Mouse (Mus musculus) spleen, adult 18-20 months (tissue): ENCODE data around the gene Rtel1.

Source experiments
- DNase-seq, 2 experiments: peaks; one replicate each; pipeline ENCODE4 v3.0.0; 2022; ENCODE audit warnings: mixed read lengths in 2 of 2

The Rtel1 gene

DNA sequence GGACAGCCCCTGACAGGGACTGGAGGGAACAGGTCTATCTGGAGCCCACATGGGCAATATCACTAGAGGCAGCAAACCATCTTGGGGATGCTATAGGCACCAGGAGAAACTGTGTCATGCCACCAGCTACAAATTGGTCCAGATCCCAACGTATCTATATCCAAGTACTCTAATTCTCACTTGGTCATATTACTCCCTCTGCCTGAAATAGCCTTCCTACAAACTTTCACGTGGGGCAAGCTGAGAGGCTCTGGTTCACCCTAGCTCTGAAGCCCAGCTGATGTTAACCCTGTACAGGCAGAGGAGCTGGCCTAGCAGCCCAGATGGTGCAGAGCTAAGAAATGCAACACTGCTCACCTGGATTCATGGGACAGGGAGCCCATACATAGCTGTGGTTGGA is 72.0 kb downstream of the Rtel1 start:
- no peak for DNase-seq

DNA sequence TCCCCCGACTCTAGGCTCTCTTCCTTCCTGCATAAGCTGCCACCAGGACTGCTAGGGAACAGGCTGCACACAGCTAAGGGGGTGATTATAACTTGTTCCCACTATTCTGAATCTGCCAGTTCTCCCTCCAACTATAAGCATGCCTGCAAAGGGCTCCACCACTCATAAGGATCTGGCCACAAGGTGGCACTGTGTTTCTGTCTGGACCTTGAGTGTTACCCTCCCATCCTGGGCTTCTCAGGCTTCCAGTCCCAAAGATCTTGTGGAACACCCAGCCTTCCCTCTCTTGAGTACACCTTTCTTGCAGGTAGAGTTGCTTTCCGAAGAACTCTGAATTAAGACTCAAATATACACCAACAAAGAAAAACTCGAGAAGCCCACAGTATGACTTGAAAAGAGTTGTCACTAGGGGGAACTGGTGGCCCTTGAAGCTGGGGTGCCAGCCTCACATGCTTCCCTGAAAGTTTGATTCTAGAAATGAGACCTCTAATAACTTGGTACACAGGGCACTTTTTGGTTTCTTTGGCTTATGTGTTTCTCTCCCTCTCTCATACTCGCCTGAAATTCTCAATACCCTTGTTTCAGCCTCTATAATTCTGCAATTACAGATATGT is 73.2 kb downstream of the Rtel1 start:
- DNase-seq = peak; percentile 55 to 86

DNA sequence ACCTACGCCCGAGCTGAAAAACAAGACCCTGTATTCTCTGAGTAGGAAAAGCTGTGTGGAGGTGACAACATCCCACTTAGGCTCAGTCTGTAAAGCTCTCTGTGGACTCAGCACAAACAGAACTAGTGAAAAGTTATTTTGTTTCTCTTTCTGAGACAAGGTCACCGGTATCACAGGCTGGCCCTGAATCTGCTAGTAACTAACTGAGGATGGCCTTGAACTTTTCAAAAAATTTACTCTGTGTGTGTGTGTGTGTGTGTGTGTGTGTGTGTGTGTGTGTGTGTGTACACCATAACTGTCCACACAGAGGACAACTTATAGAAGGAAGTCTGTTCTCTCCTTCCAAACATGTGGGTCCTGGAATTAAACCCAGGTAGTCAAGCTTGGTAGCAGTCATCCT is 74.5 kb downstream of the Rtel1 start:
- DNase-seq = no peak

GRCm38 (mm10) chr2:181397207-181397761 is 77.7 kb downstream of the Rtel1 start:
- DNase-seq = no peak

DNA sequence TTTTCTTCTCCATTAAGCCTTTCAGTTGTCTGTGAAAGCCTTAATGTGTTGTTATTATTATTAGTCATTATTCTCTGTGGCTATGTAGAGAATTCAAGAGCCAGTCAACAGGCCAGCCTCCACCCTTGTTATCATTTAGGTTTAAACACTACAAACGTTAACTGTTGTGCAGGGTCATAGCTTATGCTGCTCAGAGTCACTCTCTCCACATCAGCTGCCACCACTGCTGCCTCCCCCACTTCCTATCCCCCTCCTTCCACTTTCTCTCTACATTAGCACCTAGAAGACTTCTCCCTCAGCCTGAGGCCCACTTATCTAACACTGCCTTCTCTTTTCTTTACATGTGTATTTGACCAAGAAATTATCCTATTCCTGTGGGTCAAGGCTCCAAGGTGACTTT is 82.0 kb downstream of the Rtel1 start:
- DNase-seq = no peak

GRCm38 (mm10) chr2:181403722-181404121 is 84.2 kb downstream of the Rtel1 start:
- DNase-seq = no peak
